21 mouse cellular contexts compared by ENCODE assay signal in genomic region chr10:61160089-61160488, GRCm38 (mm10). TPM values are rescaled to one million over a fixed set of nuclear protein-coding genes. Genes with fewer than 3 reads are reported as not detected.
"Had no signal": no experiment of that assay in that cellular context is flagged by ENCODE, and none has a peak within 500 bp of the region (broad histone marks: within the 10 kb centered on the region; RNA-seq: fewer than 3 reads in every experiment).

No protein-coding gene starts in this region.

- H3K4me3 ChIP-seq: liver, embryonic 13.5 days; liver, embryonic 15.5 days; megakaryocyte, embryonic 14.5 days; midbrain, embryonic 13.5 days; midbrain, embryonic 15.5 days; neural tube, embryonic 12.5 days; stomach, embryonic 15.5 days had no signal

- H3K27ac ChIP-seq: liver, embryonic 13.5 days; liver, embryonic 15.5 days; macrophage; midbrain, embryonic 13.5 days; midbrain, embryonic 15.5 days; neural tube, embryonic 12.5 days; stomach, embryonic 15.5 days had no signal

- DNase-seq: liver, embryonic 13.5 days; liver, postnatal 0 days; lung, embryonic 14.5 days; lung, postnatal 10 days; right cerebral cortex, postnatal 14 days; thymus, adult 18-20 months; thymus, postnatal 14 days; thymus, postnatal 36 days had no signal

- H3K4me1 ChIP-seq: liver, embryonic 15.5 days; megakaryocyte, embryonic 14.5 days; midbrain, embryonic 13.5 days; midbrain, embryonic 15.5 days; neural tube, embryonic 12.5 days; stomach, embryonic 15.5 days had no signal

RNA-seq across cellular contexts. Expression of gene Tbata, which starts 11.7 kb away (rescaled TPM):
- total RNA-seq: megakaryocyte progenitor cell, adult 5-6 weeks; monocyte, adult 5-6 weeks; neutrophil, adult 5-6 weeks had no signal
- polyA plus RNA-seq: liver, embryonic 13.5 days; liver, embryonic 15.5 days; liver, postnatal 0 days; macrophage; midbrain, embryonic 11.5 days; midbrain, embryonic 15.5 days; neural tube, embryonic 14.5 days; spleen, adult 2 months; stomach, embryonic 15.5 days had no signal
